Mouse (Mus musculus): ENCODE measurements at regions not wholly inside any gene's neighbourhood (a gene's known extent, or its start where the extent isn't known, plus 50 kb on each side); places are given as distances from the start of the nearest gene placed in this dataset.

DNA sequence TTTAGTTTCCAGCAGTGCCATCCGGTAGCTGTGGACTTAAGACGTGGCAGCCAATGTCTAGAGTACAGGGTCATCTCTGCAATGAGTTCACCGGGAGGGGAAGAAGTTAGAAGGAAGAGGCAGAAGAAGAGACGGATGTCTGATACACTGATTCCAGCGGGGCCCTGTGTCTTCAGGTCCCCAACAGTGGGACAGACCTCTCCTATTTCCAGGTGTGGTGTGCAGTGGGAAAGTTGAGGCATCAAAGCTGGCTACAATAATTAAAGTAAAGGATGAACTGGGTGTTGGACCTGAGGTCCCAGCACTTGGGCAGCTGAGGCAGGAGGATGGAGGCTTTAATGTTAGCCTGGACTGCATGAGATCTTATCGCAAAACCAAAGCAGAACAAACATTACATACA, 70.1 kb upstream of the Psmd7 start:
- TF ChIP-seq POLR2A (IDR thresholded peaks at IDR 0.05; ENCODE audit: insufficient read depth, low read length) (no peak), CTCF (IDR thresholded peaks at IDR 0.05; ENCODE audit: low read depth, low read length) (no peak), EP300 (IDR thresholded peaks at IDR 0.05; ENCODE audit: insufficient read depth, low read depth, low read length) (no peak)
